Mouse (Mus musculus): ENCODE measurements at regions not wholly inside any gene's neighbourhood (a gene's known extent, or its start where the extent isn't known, plus 50 kb on each side); places are given as distances from the start of the nearest gene placed in this dataset.

- no peak for DNase-seq (ENCODE audit: low spot score in 2 of 2)
These were observed 284.6 kb upstream of the Dab2 start for GRCm38 (mm10) chr15:6014982-6015381.

GRCm38 (mm10) chr15:6016637-6017049 is 282.9 kb upstream of the Dab2 start:
- no peak for DNase-seq (ENCODE audit: low spot score in 2 of 2)

- DNase-seq (ENCODE audit: low spot score in 2 of 2) = no peak
These were observed 274.0 kb upstream of the Dab2 start for GRCm38 (mm10) chr15:6025543-6025942.

GRCm38 (mm10) chr15:6029214-6029613 is 270.4 kb upstream of the Dab2 start:
- DNase-seq (ENCODE audit: low spot score in 2 of 2) = no peak

- no peak for DNase-seq (ENCODE audit: low spot score in 2 of 2)
These were observed 269.2 kb upstream of the Dab2 start for GRCm38 (mm10) chr15:6030396-6030795.

- DNase-seq (ENCODE audit: low spot score in 2 of 2) = no peak
These were observed 265.4 kb upstream of the Dab2 start for GRCm38 (mm10) chr15:6034156-6034555.

GRCm38 (mm10) chr15:6044511-6045256 is 254.9 kb upstream of the Dab2 start:
- no peak for DNase-seq (ENCODE audit: low spot score in 2 of 2)

GRCm38 (mm10) chr15:6055703-6056102 is 243.9 kb upstream of the Dab2 start:
- DNase-seq (ENCODE audit: low spot score in 2 of 2) = no peak

- no peak for DNase-seq (ENCODE audit: low spot score in 2 of 2)
These were observed 242.5 kb upstream of the Dab2 start for GRCm38 (mm10) chr15:6056887-6057626.

- no peak for DNase-seq (ENCODE audit: low spot score in 2 of 2)
These were observed 240.2 kb upstream of the Dab2 start for GRCm38 (mm10) chr15:6059361-6059760.

GRCm38 (mm10) chr15:6059790-6060189 is 239.8 kb upstream of the Dab2 start:
- DNase-seq (ENCODE audit: low spot score in 2 of 2) = no peak

- no peak for DNase-seq (ENCODE audit: low spot score in 2 of 2)
These were observed 238.9 kb upstream of the Dab2 start for GRCm38 (mm10) chr15:6060649-6061048.

GRCm38 (mm10) chr15:6065100-6065499 is 234.5 kb upstream of the Dab2 start:
- no peak for DNase-seq (ENCODE audit: low spot score in 2 of 2)

- no peak for DNase-seq (ENCODE audit: low spot score in 2 of 2)
These were observed 232.2 kb upstream of the Dab2 start for GRCm38 (mm10) chr15:6067380-6067779.

GRCm38 (mm10) chr15:6068371-6068770 is 231.2 kb upstream of the Dab2 start:
- no peak for DNase-seq (ENCODE audit: low spot score in 2 of 2)

GRCm38 (mm10) chr15:6071873-6072272 is 227.7 kb upstream of the Dab2 start:
- no peak for DNase-seq (ENCODE audit: low spot score in 2 of 2)

GRCm38 (mm10) chr15:6072920-6073319 is 226.7 kb upstream of the Dab2 start:
- no peak for DNase-seq (ENCODE audit: low spot score in 2 of 2)

- peak; percentile 29 to 36 for DNase-seq (ENCODE audit: low spot score in 2 of 2)
These were observed 218.6 kb upstream of the Dab2 start for GRCm38 (mm10) chr15:6080714-6081635.

- DNase-seq (ENCODE audit: low spot score in 2 of 2) = no peak
These were observed 212.4 kb upstream of the Dab2 start for GRCm38 (mm10) chr15:6087208-6087607.

GRCm38 (mm10) chr15:6088498-6088897 is 211.1 kb upstream of the Dab2 start:
- DNase-seq (ENCODE audit: low spot score in 2 of 2) = no peak

GRCm38 (mm10) chr15:6129697-6130096 is 169.9 kb upstream of the Dab2 start:
- no peak for DNase-seq (ENCODE audit: low spot score in 2 of 2)

- DNase-seq (ENCODE audit: low spot score in 2 of 2) = no peak
These were observed 167.4 kb upstream of the Dab2 start for GRCm38 (mm10) chr15:6132216-6132615.
